Mouse (Mus musculus) urinary bladder, adult 2 months (tissue): ENCODE data around the gene Exph5. TPM values are rescaled to one million over a fixed set of nuclear protein-coding genes. Genes with fewer than 3 reads are reported as not detected.
A peak's percentile ranks its signal among the peaks of the same experiment; 100 is the strongest.

Experiments used
- DNase-seq: peaks from one replicate; pipeline ENCODE4 v3.0.0; 2022; ENCODE audit warnings: low spot score
- polyA plus RNA-seq: library from polyadenylated mRNA; depleted of rRNA; stranded (reverse); fragments of >200 nt; gene quantifications from 2 replicates; pipeline ENCODE4 v1.2.3, GENCODE M21; 2012

The Exph5 gene
- polyA plus RNA-seq, 1 experiment = 0.91 TPM

GRCm38 (mm10) chr9:53356219-53357155 is 55.0 kb downstream of the Exph5 start:
- peak; percentile 28 for DNase-seq

GRCm38 (mm10) chr9:53371339-53371738 is 69.9 kb downstream of the Exph5 start:
- no peak for DNase-seq

- DNase-seq = no peak
Measured at GRCm38 (mm10) chr9:53375907-53376306, 74.4 kb downstream of the Exph5 start.

- DNase-seq = no peak
Measured at GRCm38 (mm10) chr9:53376820-53377219, 75.3 kb downstream of the Exph5 start.

- no peak for DNase-seq
Measured at GRCm38 (mm10) chr9:53377597-53377996, 76.1 kb downstream of the Exph5 start.

GRCm38 (mm10) chr9:53378171-53378570 is 76.7 kb downstream of the Exph5 start:
- no peak for DNase-seq

- DNase-seq = no peak
Measured at GRCm38 (mm10) chr9:53380595-53380994, 79.1 kb downstream of the Exph5 start.

- no peak for DNase-seq
Measured at GRCm38 (mm10) chr9:53381113-53381615, 79.7 kb downstream of the Exph5 start.

- peak; percentile 82 for DNase-seq
Measured at GRCm38 (mm10) chr9:53383951-53384866, 82.7 kb downstream of the Exph5 start, which contains the start of gene Kdelc2. TSS of gene Kdelc2 (plus strand) at chr9:53384025.

GRCm38 (mm10) chr9:53384873-53385272 is 83.4 kb downstream of the Exph5 start:
- DNase-seq = no peak

- DNase-seq = no peak
Measured at GRCm38 (mm10) chr9:53387431-53387830, 86.0 kb downstream of the Exph5 start.

GRCm38 (mm10) chr9:53389109-53389508 is 87.6 kb downstream of the Exph5 start:
- no peak for DNase-seq

GRCm38 (mm10) chr9:53390136-53390535 is 88.7 kb downstream of the Exph5 start:
- DNase-seq = no peak

GRCm38 (mm10) chr9:53397685-53398387 is 96.4 kb downstream of the Exph5 start:
- no peak for DNase-seq

- DNase-seq = no peak
Measured at GRCm38 (mm10) chr9:53398388-53398700, 96.9 kb downstream of the Exph5 start.

- DNase-seq = no peak
Measured at GRCm38 (mm10) chr9:53399537-53399936, 98.1 kb downstream of the Exph5 start.

GRCm38 (mm10) chr9:53400696-53401095 is 99.2 kb downstream of the Exph5 start:
- no peak for DNase-seq

- no peak for DNase-seq
Measured at GRCm38 (mm10) chr9:53401146-53401545, 99.7 kb downstream of the Exph5 start.

- DNase-seq = no peak
Measured at GRCm38 (mm10) chr9:53402291-53402711, 100.8 kb downstream of the Exph5 start, which contains the start of gene 4930550C14Rik. TSS of gene 4930550C14Rik (plus strand) at chr9:53402325.

GRCm38 (mm10) chr9:53402991-53403390 is 101.5 kb downstream of the Exph5 start:
- no peak for DNase-seq

GRCm38 (mm10) chr9:53404050-53404752 is 102.7 kb downstream of the Exph5 start:
- no peak for DNase-seq
